Mouse (Mus musculus) cerebellum, adult 9-11 months (tissue): Measurements from ENCODE around the gene Socs5.
"Not testable (repeated sequence)": the region's sequence is repeated elsewhere in the genome, so short reads cannot be mapped to it uniquely, and the experiment has no call there.

Experiments
- DNase-seq: peaks from one replicate; pipeline ENCODE4 v3.0.0; 2022

Socs5 gene

GRCm38 (mm10) chr17:87107623-87108221 is at the start of gene Socs5:
TSS of gene Socs5 (plus strand) at chr17:87107679.
- DNase-seq = peak; percentile 82

GRCm38 (mm10) chr17:87062639-87063038 is 44.8 kb upstream of the Socs5 start:
- DNase-seq = peak; percentile 45

GRCm38 (mm10) chr17:87063461-87063860 is 44.0 kb upstream of the Socs5 start:
- DNase-seq = no peak

- no peak for DNase-seq
Observed at GRCm38 (mm10) chr17:87063969-87064368, 43.5 kb upstream of the Socs5 start.

DNA sequence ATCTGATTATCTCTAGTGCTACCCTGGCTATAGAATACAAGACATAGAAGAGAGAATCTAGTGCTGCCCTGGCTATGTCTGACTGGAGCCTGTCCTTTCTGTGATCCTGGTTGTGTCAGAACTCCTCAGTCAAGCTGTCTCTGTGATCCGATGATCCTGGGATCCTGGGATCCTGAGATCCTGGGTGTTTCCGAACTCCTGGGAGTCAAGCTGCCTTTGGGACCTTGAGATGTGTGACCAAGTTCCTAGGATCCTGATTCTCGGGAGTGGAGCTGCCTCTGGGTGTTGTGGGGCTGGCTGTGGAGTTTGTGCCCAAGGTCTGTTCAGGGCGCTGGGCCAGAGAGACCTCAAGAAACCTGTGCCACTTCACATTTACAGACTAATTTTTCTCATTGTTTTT is 38.5 kb upstream of the Socs5 start:
- no peak for DNase-seq

- DNase-seq = not testable (repeated sequence)
Observed at GRCm38 (mm10) chr17:87072183-87072582, 35.3 kb upstream of the Socs5 start.

DNA sequence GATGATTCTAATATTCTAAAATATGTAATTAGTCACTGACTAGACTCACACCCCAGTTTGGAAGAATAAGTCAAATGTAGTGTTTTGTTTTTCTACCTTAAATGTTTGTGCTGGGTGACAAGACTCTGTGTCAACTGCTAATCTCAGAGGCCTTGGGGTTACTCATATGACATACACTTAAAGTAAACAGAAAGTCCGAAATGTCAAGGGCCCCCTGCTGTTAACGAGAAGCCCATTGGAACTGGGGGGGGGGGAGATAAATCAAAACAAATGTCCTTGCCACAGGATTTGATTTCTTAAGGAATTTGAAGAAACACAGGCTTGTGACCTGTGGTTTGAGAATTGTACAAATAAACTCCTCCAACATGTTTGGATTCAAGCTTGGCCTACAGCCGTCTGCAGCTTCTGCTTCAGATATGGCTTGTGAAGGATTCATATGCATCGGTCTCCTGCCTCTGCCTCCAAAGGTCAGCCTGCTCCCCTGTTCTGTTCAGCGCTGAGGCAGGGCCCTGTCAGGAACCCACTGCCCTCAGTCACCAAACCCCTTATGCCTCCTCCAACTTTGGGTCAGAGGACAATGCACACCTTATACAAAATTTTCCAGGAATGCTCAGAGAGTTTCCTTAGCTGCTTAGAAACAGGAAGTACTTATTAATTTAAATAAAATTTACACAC is 34.6 kb upstream of the Socs5 start:
- no peak for DNase-seq

DNA sequence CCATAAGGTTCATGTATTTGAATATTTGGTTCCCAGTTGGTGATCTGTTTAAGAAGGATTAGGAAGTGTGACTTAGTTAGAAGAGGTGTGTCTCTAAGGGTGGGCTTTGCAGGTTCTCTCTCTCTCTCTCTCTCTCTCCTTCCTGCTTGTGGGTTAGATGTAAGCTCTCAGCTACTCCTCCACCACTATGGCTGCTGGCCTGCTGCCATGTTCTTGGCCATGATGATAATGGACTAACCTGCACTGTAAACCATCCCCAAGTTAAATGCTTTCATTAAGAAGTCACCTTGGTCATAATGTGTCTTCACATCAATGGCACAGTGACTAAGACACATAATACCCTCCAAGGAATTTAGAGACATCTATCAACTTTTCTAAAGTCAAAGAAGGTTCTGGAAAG is 34.0 kb upstream of the Socs5 start:
- no peak for DNase-seq

DNA sequence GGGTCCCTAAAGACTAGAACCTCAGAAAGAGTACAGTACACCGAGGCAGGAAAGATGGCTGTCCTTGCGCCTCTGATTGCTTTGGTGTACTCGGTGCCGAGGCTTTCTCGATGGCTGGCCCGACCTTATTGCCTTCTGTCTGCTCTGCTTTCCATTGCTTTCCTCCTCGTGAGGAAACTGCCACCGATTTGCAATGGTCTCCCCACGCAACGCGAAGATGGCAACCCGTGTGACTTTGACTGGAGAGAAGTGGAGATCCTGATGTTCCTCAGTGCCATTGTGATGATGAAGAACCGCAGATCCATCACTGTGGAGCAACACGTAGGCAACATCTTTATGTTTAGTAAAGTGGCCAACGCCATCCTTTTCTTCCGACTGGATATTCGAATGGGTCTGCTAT is 29.3 kb upstream of the Socs5 start:
- not testable (repeated sequence) for DNase-seq

GRCm38 (mm10) chr17:87080724-87081123 is 26.8 kb upstream of the Socs5 start:
- DNase-seq = no peak

DNA sequence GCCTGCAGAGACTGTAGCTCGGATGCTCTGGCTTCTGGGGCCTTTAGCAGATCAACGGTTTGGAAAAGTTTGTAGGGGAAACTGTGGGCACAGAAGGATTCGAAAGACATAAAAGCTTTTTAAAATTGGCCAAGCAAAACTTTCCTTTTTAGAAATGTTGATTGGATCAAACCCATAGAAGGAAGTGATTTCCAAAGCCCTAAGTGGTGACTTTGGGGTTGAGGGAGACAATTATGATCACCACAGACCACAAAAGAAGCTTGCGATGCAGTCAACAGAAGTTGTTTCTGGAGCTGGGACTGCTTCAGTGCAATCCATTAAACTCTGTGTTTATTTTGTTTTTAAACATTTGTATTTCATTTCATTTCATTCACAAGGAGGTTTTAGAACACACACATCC is 24.9 kb upstream of the Socs5 start:
- no peak for DNase-seq

GRCm38 (mm10) chr17:87083671-87084070 is 23.8 kb upstream of the Socs5 start:
- DNase-seq = no peak

DNA sequence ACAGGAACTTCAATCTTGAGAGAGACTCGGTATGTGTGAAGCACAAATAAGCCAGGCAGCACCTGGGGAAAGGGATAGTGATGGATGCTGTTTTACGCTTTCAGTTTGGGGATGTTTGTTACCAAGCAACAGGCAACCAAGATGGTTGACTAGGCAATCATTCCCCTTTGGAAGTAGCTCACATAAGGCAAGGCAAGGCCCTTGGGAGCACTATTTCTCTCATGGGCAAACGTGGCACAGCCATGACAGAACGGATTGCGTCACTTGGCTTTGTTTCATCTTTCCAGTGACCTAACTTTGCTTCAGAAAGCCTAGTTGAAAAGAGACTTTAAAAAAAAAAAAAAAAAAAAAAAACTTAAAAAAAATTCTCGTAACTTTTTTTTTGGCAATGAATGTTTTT is 21.8 kb upstream of the Socs5 start:
- DNase-seq = no peak

- no peak for DNase-seq
Observed at GRCm38 (mm10) chr17:87089296-87089695, 18.2 kb upstream of the Socs5 start.

DNA sequence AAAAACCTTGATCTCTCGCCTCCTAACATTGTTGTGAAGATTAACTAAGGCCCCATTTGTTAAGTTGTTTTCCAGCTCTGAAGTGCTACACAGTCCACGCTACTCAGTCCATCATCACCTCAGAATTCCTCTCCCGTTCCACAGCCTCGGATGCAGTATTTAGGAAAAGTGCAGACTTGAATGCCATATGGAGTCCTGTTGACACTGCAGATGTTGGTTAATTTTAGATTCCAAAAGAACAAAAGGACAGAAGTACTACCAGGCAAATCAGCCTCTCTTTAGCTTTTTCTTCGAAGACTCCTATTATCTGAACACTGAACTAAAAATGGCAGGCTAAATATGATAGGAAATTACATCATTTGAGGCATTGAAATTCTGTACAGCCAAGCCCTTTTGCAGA is 14.4 kb upstream of the Socs5 start:
- DNase-seq = no peak

DNA sequence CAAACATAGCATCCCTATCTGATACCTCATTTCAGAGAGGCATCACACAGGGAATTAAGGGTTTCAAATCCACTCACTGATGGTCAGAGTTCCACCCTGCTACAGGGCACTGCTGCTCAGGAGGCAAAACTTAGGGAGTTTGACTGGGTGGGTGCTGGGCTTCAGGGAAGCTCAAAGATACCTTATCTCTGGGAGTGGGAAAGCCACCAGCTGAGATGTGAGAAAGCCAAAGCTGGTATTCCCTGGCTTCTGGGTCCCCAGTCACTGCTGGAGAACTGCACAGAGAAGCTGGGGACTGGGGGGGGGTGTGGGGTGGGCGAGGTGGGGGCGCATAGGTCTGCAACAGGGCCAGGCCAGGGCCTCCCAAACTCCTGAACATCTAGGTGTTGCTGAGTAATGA is 10.5 kb upstream of the Socs5 start:
- DNase-seq = no peak

DNA sequence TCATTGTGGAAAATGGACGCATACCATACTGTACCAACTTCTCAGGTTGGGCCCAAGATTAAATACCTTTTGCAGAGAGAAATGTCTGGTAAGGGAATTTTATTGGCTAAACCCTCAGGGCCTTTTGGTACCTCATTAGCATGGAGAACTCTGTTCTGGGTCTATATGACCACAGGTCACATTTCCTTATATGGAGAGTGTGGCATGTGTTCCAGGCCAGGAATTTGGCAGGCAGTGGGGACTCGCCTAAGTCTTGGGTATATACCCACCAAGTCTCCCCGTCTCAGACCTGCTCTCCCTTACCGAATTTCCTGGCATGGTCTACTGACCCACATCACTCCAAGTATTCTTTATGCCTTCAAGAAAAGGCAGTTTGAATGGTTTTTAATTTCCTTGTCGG is 9.9 kb upstream of the Socs5 start:
- DNase-seq = no peak

DNA sequence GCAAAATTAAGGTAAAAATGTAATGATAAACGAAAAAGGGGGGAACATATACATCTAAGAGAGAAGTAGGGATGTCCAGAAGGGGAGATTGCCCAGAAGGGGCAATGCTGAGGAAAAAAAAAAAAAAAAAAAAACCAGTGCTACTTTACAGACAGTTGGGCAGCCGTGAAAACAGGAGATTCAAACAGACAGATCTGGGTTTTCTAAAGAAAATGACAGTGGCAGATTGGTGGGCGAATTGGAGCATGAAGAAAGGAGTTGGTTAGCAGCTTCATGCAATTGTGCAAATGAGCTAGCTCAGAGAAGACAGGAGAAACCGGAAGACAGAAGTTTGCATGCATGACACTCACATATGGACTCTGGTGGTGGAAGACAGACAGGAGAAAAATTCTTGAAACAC is 6.5 kb upstream of the Socs5 start:
- no peak for DNase-seq

- DNase-seq = peak; percentile 10
Observed at GRCm38 (mm10) chr17:87102636-87103035, 4.8 kb upstream of the Socs5 start.

DNA sequence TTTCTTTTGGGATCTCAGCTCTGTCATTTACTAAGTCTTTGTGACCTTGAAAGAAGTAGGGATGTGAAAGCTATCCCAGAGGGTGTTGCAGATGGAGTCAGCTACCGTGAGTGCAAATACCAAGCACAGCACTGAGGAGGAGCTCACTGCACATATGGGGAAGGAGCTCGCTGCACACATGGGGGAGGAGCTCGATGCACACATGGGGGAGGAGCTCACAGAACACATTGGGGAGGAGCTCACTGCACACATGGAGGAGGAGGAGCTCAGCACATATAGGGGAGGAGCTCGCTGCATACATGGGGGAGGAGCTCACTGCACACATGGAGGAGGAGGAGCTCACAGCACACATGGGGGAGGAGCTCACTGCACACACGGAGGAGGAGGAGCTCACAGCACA is 4.4 kb upstream of the Socs5 start:
- no peak for DNase-seq

DNA sequence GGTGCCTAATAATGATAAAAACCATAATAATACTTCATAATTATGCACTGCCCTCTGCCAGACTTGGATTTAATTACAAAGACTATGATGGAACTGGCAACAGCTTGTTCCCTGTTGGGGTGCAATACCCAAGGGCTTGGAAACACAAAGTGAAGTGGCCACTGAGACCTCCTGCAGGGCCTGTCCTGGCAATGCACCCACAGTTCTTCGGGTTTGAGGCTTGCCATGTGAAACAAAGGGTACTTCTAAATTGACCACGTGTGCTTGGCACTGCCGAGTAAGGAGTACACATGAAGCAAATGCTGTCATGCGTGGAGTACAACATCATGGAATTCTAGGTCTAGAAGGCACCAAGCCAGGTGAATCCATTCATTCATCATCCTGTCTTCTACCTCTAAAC is 3.2 kb upstream of the Socs5 start:
- DNase-seq = peak; percentile 50

GRCm38 (mm10) chr17:87105941-87106340 is 1.5 kb upstream of the Socs5 start:
- peak; percentile 36 for DNase-seq

DNA sequence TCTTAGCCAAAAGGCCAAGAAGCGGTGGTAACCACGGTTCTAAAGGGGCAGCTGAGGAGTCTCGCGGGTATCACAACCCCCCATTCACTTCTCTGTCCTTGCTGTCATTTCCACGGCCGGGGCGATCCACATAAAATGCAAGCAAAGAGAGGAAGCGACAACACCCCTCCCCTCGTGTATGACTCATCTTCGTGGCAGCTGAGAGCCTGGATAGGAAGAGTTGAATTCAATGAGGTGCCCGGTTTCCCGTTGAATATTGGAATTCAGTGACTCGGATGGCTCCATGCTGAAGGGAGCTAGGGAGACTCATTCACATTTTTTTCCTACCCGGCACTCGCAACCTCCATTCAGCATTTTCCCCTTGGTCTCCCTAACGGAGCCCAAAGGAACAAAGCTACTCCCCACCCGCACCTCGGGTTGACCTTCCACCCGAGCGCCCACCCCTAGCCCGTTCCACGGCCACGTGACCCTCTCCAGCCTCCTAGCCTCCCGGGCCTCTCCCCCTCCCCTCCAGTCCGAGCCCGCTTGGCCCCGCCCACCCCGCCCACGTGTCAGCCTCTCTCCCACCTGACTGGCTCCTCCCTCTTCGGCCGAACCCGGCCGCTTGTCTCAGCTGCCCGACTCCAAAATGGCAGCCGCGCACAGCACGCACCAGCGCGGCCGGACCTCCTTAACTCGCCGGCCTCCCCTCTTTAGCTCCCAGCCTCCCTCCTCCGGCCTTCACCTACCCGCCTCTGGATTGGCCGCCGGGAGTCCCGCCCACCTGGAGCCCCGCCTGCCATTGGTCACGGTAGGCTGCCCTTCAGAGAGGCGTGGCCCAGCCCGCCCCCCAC is 572 bp upstream of the Socs5 start:
- DNase-seq = peak; percentile 99
